Mouse (Mus musculus) neural tube, embryonic 15.5 days (tissue): ENCODE measurements around the gene Vdac1. TPM values are rescaled to one million over a fixed set of nuclear protein-coding genes. Genes with fewer than 3 reads are reported as not detected.

Experiments used
- ATAC-seq: fragments of 200-750 bp; cut with Nextera tagmentation; 2 replicates; pipeline ENCODE4 v1.8.0; 2017; ENCODE audit warnings: mild to moderate bottlenecking, moderate TSS enrichment, moderate library complexity; ENCODE audit not compliant: low FRiP score
- H3K27ac ChIP-seq: fragments of 300-500 bp; sonication (generic); replicated peaks from 2 replicates; pipeline ENCODE4 v1.5.1; 2015; ENCODE audit warnings: mild to moderate bottlenecking, inconsistent platforms
- H3K27me3 ChIP-seq: fragments of 300-500 bp; sonication (generic); replicated peaks from 2 replicates; pipeline ENCODE4 v1.6.1; 2015; ENCODE audit warnings: inconsistent platforms
- H3K36me3 ChIP-seq: fragments of 300-500 bp; sonication (generic); 2 replicates; pipeline ENCODE4 v1.6.1; 2015; ENCODE audit warnings: inconsistent platforms
- H3K4me1 ChIP-seq: fragments of 300-500 bp; sonication (generic); 2 replicates; pipeline ENCODE4 v1.6.1; 2015; ENCODE audit warnings: inconsistent platforms
- H3K4me2 ChIP-seq: fragments of 300-500 bp; sonication (generic); 2 replicates; pipeline ENCODE4 v1.6.1; 2015; ENCODE audit warnings: inconsistent platforms, mild to moderate bottlenecking, moderate library complexity
- H3K4me3 ChIP-seq: fragments of 300-500 bp; sonication (generic); replicated peaks from 2 replicates; pipeline ENCODE4 v1.5.1; 2015; ENCODE audit warnings: mild to moderate bottlenecking, inconsistent platforms
- H3K9ac ChIP-seq: fragments of 300-500 bp; sonication (generic); replicated peaks from 2 replicates; pipeline ENCODE4 v1.6.1; 2015; ENCODE audit warnings: mild to moderate bottlenecking, inconsistent platforms
- H3K9me3 ChIP-seq: fragments of 300-500 bp; sonication (generic); replicated peaks from 2 replicates; pipeline ENCODE4 v1.6.1; 2016; ENCODE audit warnings: inconsistent platforms
- WGBS: fragments of 180-500 bp; shearing (Covaris S2); methylation state at CpG from one replicate; pipeline ENCODE4 v1.1.7; 2015; ENCODE audit warnings: mixed read lengths; 5-methylcytosine and 5-hydroxymethylcytosine counted together
- polyA plus RNA-seq: library from polyadenylated mRNA; unstranded; fragments of >200 nt; fragmentation: Nextera tagmentation; extraction: Ambion mirVana; gene quantifications from 2 replicates; pipeline ENCODE4 v1.2.1, GENCODE M21; 2015

The Vdac1 gene
- polyA plus RNA-seq, 1 experiment from 2014 or later, result 402 TPM

- H3K27me3 ChIP-seq, result no peaks in the 10 kb centered on the region
Observed at GRCm38 (mm10) chr11:52335924-52336323, 24.7 kb upstream of the Vdac1 start.

GRCm38 (mm10) chr11:52337651-52338295 is 22.9 kb upstream of the Vdac1 start:
- no peaks in the 10 kb centered on the region for H3K27me3 ChIP-seq
- no peaks in the 10 kb centered on the region for H3K9me3 ChIP-seq
- H3K9ac ChIP-seq, result no peak overlapping the region
- H3K4me1 ChIP-seq, result peaks cover 15% of the 10 kb centered on the region
- 67% methylated on average over 10 of the region's 10 CpGs for WGBS
- no peak overlapping the region for H3K4me2 ChIP-seq
- no peak overlapping the region for H3K27ac ChIP-seq
- no peak overlapping the region for H3K4me3 ChIP-seq
- H3K36me3 ChIP-seq, result no peaks in the 10 kb centered on the region
- no peak for ATAC-seq

More at GRCm38 (mm10) chr11:52335924-52336323, 24.7 kb upstream of the Vdac1 start:
- peaks cover 19% of the 10 kb centered on the region for H3K4me1 ChIP-seq
- no peaks in the 10 kb centered on the region for H3K36me3 ChIP-seq
- no peak overlapping the region for H3K9ac ChIP-seq
- no peak overlapping the region for H3K4me3 ChIP-seq
- no peak for ATAC-seq
- H3K27ac ChIP-seq, result no peak overlapping the region
- no peaks in the 10 kb centered on the region for H3K9me3 ChIP-seq
- H3K4me2 ChIP-seq, result no peak overlapping the region
- 71% methylated on average over 7 of the region's 7 CpGs for WGBS

GRCm38 (mm10) chr11:52338351-52338750 is 22.3 kb upstream of the Vdac1 start:
- 74% methylated on average over 3 of the region's 3 CpGs for WGBS

GRCm38 (mm10) chr11:52339098-52339497 is 21.6 kb upstream of the Vdac1 start:
- Histone ChIP-seq H3K4me3 (no peak overlapping the region), H3K27me3 (no peaks in the 10 kb centered on the region), H3K36me3 (no peaks in the 10 kb centered on the region), H3K9ac (no peak overlapping the region), H3K4me2 (no peak overlapping the region), H3K9me3 (no peaks in the 10 kb centered on the region), H3K27ac (no peak overlapping the region), H3K4me1 (0 out of 2 replicates have a peak, but pooled peaks cover 8% of the 10 kb centered on the region)
- WGBS, result 95% methylated on average over 4 of the region's 4 CpGs
- ATAC-seq, result no peak

More at GRCm38 (mm10) chr11:52338351-52338750, 22.3 kb upstream of the Vdac1 start:
- no peak overlapping the region for H3K4me3 ChIP-seq
- H3K4me2 ChIP-seq, result no peak overlapping the region
- H3K9me3 ChIP-seq, result no peaks in the 10 kb centered on the region
- no peak for ATAC-seq
- no peak overlapping the region for H3K9ac ChIP-seq
- H3K27me3 ChIP-seq, result no peaks in the 10 kb centered on the region
- peaks cover 9% of the 10 kb centered on the region for H3K4me1 ChIP-seq
- H3K27ac ChIP-seq, result no peak overlapping the region
- H3K36me3 ChIP-seq, result no peaks in the 10 kb centered on the region

GRCm38 (mm10) chr11:52339512-52339911 is 21.1 kb upstream of the Vdac1 start:
- H3K4me2 ChIP-seq, result no peak overlapping the region
- no peak overlapping the region for H3K4me3 ChIP-seq
- 0 out of 2 replicates have a peak, but pooled peaks cover 8% of the 10 kb centered on the region for H3K4me1 ChIP-seq
- no peak overlapping the region for H3K9ac ChIP-seq
- no peaks in the 10 kb centered on the region for H3K27me3 ChIP-seq
- no peaks in the 10 kb centered on the region for H3K36me3 ChIP-seq
- 90% methylated on average over 12 of the region's 12 CpGs for WGBS
- ATAC-seq, result no peak
- H3K9me3 ChIP-seq, result no peaks in the 10 kb centered on the region
- H3K27ac ChIP-seq, result no peak overlapping the region

- Histone ChIP-seq H3K36me3 (no peaks in the 10 kb centered on the region), H3K9ac (no peak overlapping the region), H3K27me3 (no peaks in the 10 kb centered on the region), H3K27ac (no peak overlapping the region), H3K9me3 (no peaks in the 10 kb centered on the region), H3K4me3 (no peak overlapping the region), H3K4me2 (no peak overlapping the region), H3K4me1 (0 out of 2 replicates have a peak, but pooled peaks cover 8% of the 10 kb centered on the region)
- ATAC-seq, result no peak
- 89% methylated on average over 12 of the region's 12 CpGs for WGBS
Observed at GRCm38 (mm10) chr11:52340123-52340864, 20.4 kb upstream of the Vdac1 start.

GRCm38 (mm10) chr11:52341001-52341400 is 19.7 kb upstream of the Vdac1 start:
- Histone ChIP-seq H3K4me2 (no peak overlapping the region), H3K9me3 (no peaks in the 10 kb centered on the region), H3K27me3 (no peaks in the 10 kb centered on the region), H3K4me1 (peaks cover 14% of the 10 kb centered on the region), H3K36me3 (no peaks in the 10 kb centered on the region), H3K4me3 (no peak overlapping the region), H3K9ac (no peak overlapping the region), H3K27ac (no peak overlapping the region)
- WGBS, result 69% methylated on average over 9 of the region's 9 CpGs
- no peak for ATAC-seq

- Histone ChIP-seq H3K36me3 (no peaks in the 10 kb centered on the region), H3K4me2 (no peak overlapping the region), H3K9ac (no peak overlapping the region), H3K4me1 (peaks cover 19% of the 10 kb centered on the region), H3K4me3 (no peak overlapping the region), H3K27ac (no peak overlapping the region), H3K9me3 (no peaks in the 10 kb centered on the region), H3K27me3 (no peaks in the 10 kb centered on the region)
- WGBS, result 71% methylated on average over 5 of the region's 5 CpGs
- no peak for ATAC-seq
Observed at GRCm38 (mm10) chr11:52341476-52341875, 19.2 kb upstream of the Vdac1 start.

- H3K9ac ChIP-seq, result no peak overlapping the region
- H3K4me3 ChIP-seq, result no peak overlapping the region
- H3K4me2 ChIP-seq, result no peak overlapping the region
- peaks cover 23% of the 10 kb centered on the region for H3K4me1 ChIP-seq
- WGBS, result 95% methylated on average over 4 of the region's 4 CpGs
- H3K27me3 ChIP-seq, result no peaks in the 10 kb centered on the region
- H3K36me3 ChIP-seq, result no peaks in the 10 kb centered on the region
- H3K9me3 ChIP-seq, result no peaks in the 10 kb centered on the region
- no peak overlapping the region for H3K27ac ChIP-seq
- ATAC-seq, result no peak
Observed at GRCm38 (mm10) chr11:52342296-52342695, 18.4 kb upstream of the Vdac1 start.

- Histone ChIP-seq H3K27me3 (no peaks in the 10 kb centered on the region), H3K27ac (no peak overlapping the region), H3K9ac (no peak overlapping the region), H3K4me3 (no peak overlapping the region), H3K4me1 (peaks cover 17% of the 10 kb centered on the region), H3K9me3 (no peaks in the 10 kb centered on the region), H3K4me2 (no peak overlapping the region), H3K36me3 (no peaks in the 10 kb centered on the region)
- no peak for ATAC-seq
- WGBS, result 4% methylated on average over 6 of the region's 6 CpGs
Observed at GRCm38 (mm10) chr11:52343162-52343561, 17.5 kb upstream of the Vdac1 start.

GRCm38 (mm10) chr11:52344991-52345777 is 15.5 kb upstream of the Vdac1 start:
- H3K4me2 ChIP-seq, result peak overlapping the region; percentile 51; the same call in 1 of the 2 replicates
- no peak for ATAC-seq
- H3K27ac ChIP-seq, result no peak overlapping the region
- no peak overlapping the region for H3K4me3 ChIP-seq
- H3K4me1 ChIP-seq, result peaks cover 17% of the 10 kb centered on the region
- no peaks in the 10 kb centered on the region for H3K36me3 ChIP-seq
- no peak overlapping the region for H3K9ac ChIP-seq
- no peaks in the 10 kb centered on the region for H3K9me3 ChIP-seq
- no peaks in the 10 kb centered on the region for H3K27me3 ChIP-seq
- WGBS, result 88% methylated on average over 12 of the region's 12 CpGs
